Mouse (Mus musculus): Measurements from ENCODE around the gene 1700080O16Rik. TPM values are rescaled to one million over a fixed set of nuclear protein-coding genes. Genes with fewer than 3 reads are reported as not detected.

1700080O16Rik gene
- not detected for total RNA-seq (2021)

- no peak for DNase-seq
- intact Hi-C loops (cut with DNase I) = no loop called here
These were observed at the start of gene 1700080O16Rik for GRCm38 (mm10) chrX:51972672-51973071. Gene 1700080O16Rik, minus strand, starts transcription at chrX:51972772.

- intact Hi-C loops (cut with DNase I) = no loop called here
- peak in 1 of 2 experiments; percentile 7 for DNase-seq
These were observed 45.1 kb upstream of the 1700080O16Rik start for GRCm38 (mm10) chrX:52017660-52018059.

GRCm38 (mm10) chrX:52000072-52000471 is 27.5 kb upstream of the 1700080O16Rik start:
- no peak for DNase-seq
- intact Hi-C loops (cut with DNase I) = no loop called here

- intact Hi-C loops (cut with DNase I) = no loop called here
- no peak for DNase-seq
These were observed 26.9 kb upstream of the 1700080O16Rik start for GRCm38 (mm10) chrX:51999426-51999825.

GRCm38 (mm10) chrX:51976361-51976760 is 3.8 kb upstream of the 1700080O16Rik start:
- intact Hi-C loops (cut with DNase I) = no loop called here
- no peak for DNase-seq

GRCm38 (mm10) chrX:51974618-51975017 is 2.0 kb upstream of the 1700080O16Rik start:
- DNase-seq = no peak
- intact Hi-C loops (cut with DNase I) = no loop called here

- peak; percentile 33 for DNase-seq
- intact Hi-C loops (cut with DNase I) = no loop called here
These were observed 24.5 kb downstream of the 1700080O16Rik start for GRCm38 (mm10) chrX:51948071-51948470.

- DNase-seq = no peak
- intact Hi-C loops (cut with DNase I) = no loop called here
These were observed 34.5 kb downstream of the 1700080O16Rik start for GRCm38 (mm10) chrX:51938076-51938475.

GRCm38 (mm10) chrX:51919091-51919490 is 53.5 kb downstream of the 1700080O16Rik start:
- intact Hi-C loops (cut with DNase I) = no loop called here

More at GRCm38 (mm10) chrX:51919091-51919490, 53.5 kb downstream of the 1700080O16Rik start:
- no peak for DNase-seq

Other genes with a start within 250 kb of the 1700080O16Rik start
- gene Usp26, start 171.5 kb downstream of the 1700080O16Rik start, total RNA-seq (2021) = under 1 TPM in 1 of 2 experiments, not detected in 1; 0.30 TPM
- 10 to 100 TPM; 38.4 to 42.0 TPM for gene Gpc4, start 192.5 kb upstream of the 1700080O16Rik start, total RNA-seq (2021)